Mouse (Mus musculus): Measurements from ENCODE around the gene Rom1. TPM values are rescaled to one million over a fixed set of nuclear protein-coding genes. Genes with fewer than 3 reads are reported as not detected.

Gene Rom1
- polyA plus RNA-seq, 1 experiment from 2014 or later, result 1.6 TPM

- H3K27me3 ChIP-seq, result no peaks in the 10 kb centered on the region
- no peak overlapping the region for H3K27ac ChIP-seq
- peak overlapping the region; percentile 98 for H3K9ac ChIP-seq
- peaks cover 40% of the 10 kb centered on the region for H3K4me1 ChIP-seq (replicated peaks)
- peaks cover 24% of the 10 kb centered on the region for H3K36me3 ChIP-seq
- ATAC-seq (ENCODE audit: low FRiP score), result 0 out of 2 replicates have a peak, but pooled peaks have one; percentile 1
- WGBS, result 83% methylated on average over 15 of the region's 15 CpGs
- no peaks in the 10 kb centered on the region for H3K9me3 ChIP-seq
- peak overlapping the region; percentile 74 for H3K4me2 ChIP-seq
- no peak overlapping the region; the same call in 1 of the 2 replicates for H3K4me3 ChIP-seq
These were observed 11.5 kb upstream of the Rom1 start for GRCm38 (mm10) chr19:8940526-8941133.

- Histone ChIP-seq H3K36me3 (peaks cover 18% of the 10 kb centered on the region), H3K9me3 (no peaks in the 10 kb centered on the region), H3K27me3 (no peaks in the 10 kb centered on the region), H3K4me2 (no peak overlapping the region), H3K4me1 (replicated peaks) (peaks cover 9% of the 10 kb centered on the region), H3K9ac (no peak overlapping the region), H3K27ac (no peak overlapping the region), H3K4me3 (no peak overlapping the region)
- ATAC-seq (ENCODE audit: low FRiP score), result no peak
- 84% methylated on average over 2 of the region's 2 CpGs for WGBS
These were observed 7.6 kb upstream of the Rom1 start for GRCm38 (mm10) chr19:8936736-8937135.

DNA sequence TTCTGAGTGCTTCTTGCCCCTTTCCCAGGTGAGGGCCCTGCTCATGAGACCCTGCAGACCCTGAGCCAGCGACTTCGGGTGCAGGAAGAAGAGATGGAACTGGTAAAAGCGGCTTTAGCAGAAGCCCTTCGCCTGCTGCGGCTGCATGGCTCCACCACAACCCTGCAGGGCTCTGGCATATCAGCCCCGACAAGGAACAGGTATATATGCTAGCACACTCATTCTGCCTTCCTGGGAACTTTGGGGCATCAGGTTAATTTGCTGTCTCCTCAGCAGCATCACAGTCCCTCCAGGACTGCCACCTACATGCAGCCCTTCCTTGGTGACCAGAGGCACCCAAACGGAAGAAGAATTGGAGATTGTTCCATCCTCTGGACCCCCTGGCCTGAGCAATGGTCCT, 1.6 kb upstream of the Rom1 start:
- no peak for ATAC-seq (ENCODE audit: low FRiP score)
- H3K27me3 ChIP-seq, result peaks cover 6% of the 10 kb centered on the region; the same call in 1 of the 2 replicates
- peak overlapping the region; percentile 71 for H3K4me2 ChIP-seq
- 91% methylated on average over 7 of the region's 7 CpGs for WGBS
- H3K9me3 ChIP-seq, result no peaks in the 10 kb centered on the region
- peaks cover 38% of the 10 kb centered on the region for H3K36me3 ChIP-seq
- peak overlapping the region; percentile 35; the same call in 1 of the 2 replicates for H3K9ac ChIP-seq
- peaks cover 24% of the 10 kb centered on the region for H3K4me1 ChIP-seq (replicated peaks)
- H3K4me3 ChIP-seq, result 0 out of 2 replicates have a peak overlapping the region, but pooled peaks have one; percentile 54
- no peak overlapping the region for H3K27ac ChIP-seq

DNA sequence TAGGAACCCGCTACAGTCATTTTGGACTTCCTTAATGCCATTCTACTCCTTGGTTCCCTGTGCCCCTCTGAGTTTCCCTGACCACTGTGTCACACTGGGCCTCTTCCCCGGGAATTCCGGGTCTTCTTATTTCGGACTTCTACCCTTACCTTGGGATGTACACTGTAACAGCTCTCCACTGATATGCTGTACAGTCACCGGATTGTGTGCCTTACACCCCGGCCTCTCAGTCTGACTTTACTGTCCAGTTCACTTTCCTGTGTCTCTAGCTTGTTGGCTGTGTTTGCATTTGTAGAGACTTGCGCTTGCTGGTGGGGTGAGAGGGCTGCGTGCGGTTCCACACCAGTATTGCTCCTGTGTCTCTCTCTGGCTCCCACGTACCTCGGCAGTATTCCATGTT, 961 bp upstream of the Rom1 start:
- H3K9ac ChIP-seq, result peak overlapping the region; percentile 77
- H3K27me3 ChIP-seq, result peaks cover 6% of the 10 kb centered on the region; the same call in 1 of the 2 replicates
- H3K4me3 ChIP-seq, result peak overlapping the region; percentile 54
- 16% methylated on average over 11 of the region's 11 CpGs for WGBS
- ATAC-seq (ENCODE audit: low FRiP score), result 0 out of 2 replicates have a peak, but pooled peaks have one; percentile 9
- H3K27ac ChIP-seq, result no peak overlapping the region
- peaks cover 24% of the 10 kb centered on the region for H3K4me1 ChIP-seq (replicated peaks)
- peak overlapping the region; percentile 71 for H3K4me2 ChIP-seq
- H3K9me3 ChIP-seq, result no peaks in the 10 kb centered on the region
- H3K36me3 ChIP-seq, result peaks cover 44% of the 10 kb centered on the region

DNA sequence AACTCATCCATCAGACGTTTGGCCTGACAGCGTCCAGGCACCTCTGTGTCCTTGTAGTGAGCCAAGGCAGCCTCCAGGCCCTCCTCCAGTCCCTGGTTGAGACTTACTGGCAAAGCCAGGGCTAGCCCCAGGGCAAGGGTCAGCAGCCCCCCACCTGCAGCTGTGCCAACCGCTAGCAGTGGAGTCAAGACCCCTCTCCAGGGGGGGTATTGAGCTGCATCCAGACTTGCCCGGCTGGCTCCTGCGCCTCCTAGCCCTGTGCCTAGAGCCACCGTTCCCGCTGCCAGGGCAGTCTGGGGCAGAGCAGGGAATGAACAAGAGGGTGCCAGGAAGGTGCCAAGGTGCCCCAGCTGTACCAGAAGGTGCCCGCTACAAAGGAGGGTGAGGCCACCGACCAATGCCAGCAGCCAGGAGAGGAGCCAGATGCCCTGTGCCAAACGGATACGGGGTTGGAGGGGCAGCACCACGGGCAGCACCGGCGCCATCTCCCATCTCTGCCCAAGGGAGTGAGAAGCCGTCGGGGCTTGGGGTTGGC, 400 bp downstream of the Rom1 start:
- Histone ChIP-seq H3K9ac (peak overlapping the region; percentile 77), H3K4me3 (peak overlapping the region; percentile 54), H3K4me2 (peak overlapping the region; percentile 71), H3K27me3 (peaks cover 6% of the 10 kb centered on the region; the same call in 1 of the 2 replicates), H3K36me3 (peaks cover 40% of the 10 kb centered on the region), H3K9me3 (no peaks in the 10 kb centered on the region), H3K27ac (peak overlapping the region; percentile 35; the same call in 1 of the 2 replicates), H3K4me1 (replicated peaks) (peaks cover 24% of the 10 kb centered on the region)
- 18% methylated on average over 16 of the region's 16 CpGs for WGBS
- peak; percentile 29; the same call in 1 of the 2 replicates for ATAC-seq (ENCODE audit: low FRiP score)

DNA sequence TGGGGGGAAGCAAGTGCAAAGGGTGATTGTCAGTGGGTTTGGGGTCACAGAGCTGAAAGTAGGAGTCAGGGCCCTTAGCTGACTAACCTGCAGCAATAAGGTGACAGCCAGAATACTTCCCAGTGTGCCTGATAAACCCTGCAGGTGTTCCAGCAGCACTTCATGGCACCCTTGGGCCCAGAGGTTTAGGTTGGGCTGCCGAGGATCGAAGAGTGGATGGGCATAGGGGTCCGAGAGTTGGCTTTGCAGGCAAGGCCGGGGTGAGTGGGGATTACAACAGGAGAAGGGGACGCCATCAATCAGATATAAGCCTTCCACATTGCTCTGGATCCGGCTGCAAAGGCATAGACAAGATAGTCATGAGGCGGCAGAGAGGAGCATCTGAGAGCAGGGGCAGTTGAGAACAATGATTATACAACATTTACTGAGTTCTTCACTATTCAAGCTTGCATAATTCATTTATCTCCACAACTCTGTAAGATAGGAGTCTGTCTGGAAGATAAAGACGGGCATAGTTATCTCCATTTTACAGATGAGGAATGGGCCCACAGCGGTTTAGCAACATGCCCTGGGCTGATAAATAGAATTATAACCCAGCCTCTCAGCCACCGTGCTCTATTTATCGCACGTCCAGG, 1.1 kb downstream of the Rom1 start:
- Histone ChIP-seq H3K27ac (no peak overlapping the region), H3K9me3 (no peaks in the 10 kb centered on the region), H3K9ac (no peak overlapping the region), H3K4me2 (no peak overlapping the region), H3K4me1 (replicated peaks) (peaks cover 24% of the 10 kb centered on the region), H3K4me3 (no peak overlapping the region), H3K36me3 (peaks cover 44% of the 10 kb centered on the region), H3K27me3 (peaks cover 6% of the 10 kb centered on the region; the same call in 1 of the 2 replicates)
- 90% methylated on average over 12 of the region's 12 CpGs for WGBS
- ATAC-seq (ENCODE audit: low FRiP score), result no peak

DNA sequence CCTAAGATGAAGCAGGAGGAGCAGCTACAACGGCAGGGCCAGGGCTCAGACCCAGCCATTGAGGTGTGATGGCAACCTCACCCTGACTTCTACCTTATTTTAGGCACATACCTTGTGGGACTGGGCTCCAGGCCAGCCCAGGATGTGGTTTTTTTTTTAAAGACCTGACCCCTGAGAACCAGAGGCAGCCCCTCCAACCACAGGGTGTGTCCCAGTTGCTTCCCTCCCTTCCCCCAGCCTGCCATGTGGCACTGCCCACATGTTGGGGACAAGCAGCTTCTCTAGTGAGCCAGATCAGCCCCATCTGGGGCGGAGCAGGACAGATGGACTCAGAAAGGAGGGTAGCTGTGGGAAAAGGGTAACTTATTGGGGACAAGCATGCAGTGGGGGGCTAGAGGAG, 2.4 kb downstream of the Rom1 start:
- WGBS, result 95% methylated on average over 2 of the region's 2 CpGs

DNA sequence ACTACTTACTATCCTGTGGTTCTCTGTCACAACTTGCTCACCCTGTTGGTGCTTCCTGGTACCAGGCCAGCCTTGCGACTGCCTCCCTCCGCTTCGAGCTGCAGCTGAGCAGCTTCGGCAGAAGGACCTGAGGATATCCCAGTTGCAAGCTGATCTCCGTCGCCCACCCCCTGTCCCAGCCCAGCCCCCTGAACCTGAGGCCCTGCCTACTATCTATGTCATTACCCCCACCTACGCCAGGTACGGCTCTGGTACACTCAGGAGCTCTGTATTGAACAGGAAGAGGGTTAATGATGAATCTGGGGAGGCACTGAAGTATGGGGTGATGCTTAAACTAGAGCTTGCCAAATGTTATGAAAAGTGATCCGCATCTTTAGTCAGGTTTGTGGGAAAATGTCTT, 7.4 kb downstream of the Rom1 start:
- Histone ChIP-seq H3K9ac (peak overlapping the region; percentile 39; the same call in 1 of the 2 replicates), H3K4me3 (peak overlapping the region; percentile 84), H3K9me3 (no peaks in the 10 kb centered on the region), H3K36me3 (peaks cover 30% of the 10 kb centered on the region), H3K4me1 (replicated peaks) (peaks cover 17% of the 10 kb centered on the region), H3K4me2 (peak overlapping the region; percentile 84), H3K27ac (no peak overlapping the region), H3K27me3 (no peaks in the 10 kb centered on the region)
- ATAC-seq (ENCODE audit: low FRiP score), result no peak
- WGBS, result 78% methylated on average over 9 of the region's 9 CpGs

More for the DNA sequence above, 2.4 kb downstream of the Rom1 start:
- Histone ChIP-seq H3K27me3 (peaks cover 6% of the 10 kb centered on the region; the same call in 1 of the 2 replicates), H3K27ac (no peak overlapping the region), H3K4me1 (replicated peaks) (peaks cover 25% of the 10 kb centered on the region), H3K4me2 (no peak overlapping the region), H3K9ac (no peak overlapping the region), H3K9me3 (no peaks in the 10 kb centered on the region), H3K4me3 (no peak overlapping the region), H3K36me3 (peaks cover 44% of the 10 kb centered on the region)
- no peak for ATAC-seq (ENCODE audit: low FRiP score)

GRCm38 (mm10) chr19:8920836-8921291, 8.3 kb downstream of the Rom1 start:
- ATAC-seq (ENCODE audit: low FRiP score), result peak; percentile 3
- peak overlapping the region; percentile 84 for H3K4me3 ChIP-seq
- WGBS, result 3% methylated on average over 6 of the region's 6 CpGs
- H3K27ac ChIP-seq, result peak overlapping the region; percentile 88
- H3K9ac ChIP-seq, result peak overlapping the region; percentile 89
- peak overlapping the region; percentile 84 for H3K4me2 ChIP-seq
- peaks cover 30% of the 10 kb centered on the region for H3K36me3 ChIP-seq
- no peaks in the 10 kb centered on the region for H3K9me3 ChIP-seq
- H3K4me1 ChIP-seq (replicated peaks), result peaks cover 17% of the 10 kb centered on the region
- no peaks in the 10 kb centered on the region for H3K27me3 ChIP-seq

DNA sequence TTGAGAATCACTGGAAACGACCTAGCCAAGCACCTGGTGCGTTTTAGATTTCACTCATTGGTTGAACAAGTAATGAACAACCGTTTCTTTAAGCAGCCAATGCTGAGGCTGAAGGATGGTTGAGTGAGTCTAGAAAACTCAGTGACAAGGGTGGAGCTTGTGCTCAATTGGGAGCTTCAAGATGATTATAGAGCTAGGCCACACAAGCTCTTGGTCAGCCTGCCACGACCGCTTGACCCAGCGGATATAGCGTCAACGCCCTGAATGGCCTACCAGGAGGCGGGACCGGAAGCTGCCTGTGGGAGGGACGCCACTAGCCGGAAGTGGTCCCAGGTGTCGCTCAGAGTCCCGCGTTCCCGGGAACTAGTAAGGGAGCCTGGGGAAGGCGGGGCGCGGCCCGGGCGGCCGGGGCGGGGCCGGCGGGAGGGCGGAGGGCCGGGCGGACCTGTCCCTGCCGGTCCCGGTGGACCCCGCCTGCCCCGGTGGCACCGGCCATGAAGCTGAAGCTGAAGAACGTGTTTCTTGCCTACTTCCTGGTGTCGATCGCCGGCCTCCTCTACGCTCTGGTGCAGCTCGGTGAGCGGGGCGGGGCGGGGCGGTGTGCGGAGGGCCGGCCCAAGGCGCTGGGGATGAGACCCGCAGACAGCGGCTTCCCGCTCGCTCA, 9.0 kb downstream of the Rom1 start, which contains the start of gene B3gat3:
Gene B3gat3 (plus strand): TSS at position 302 of the 664 bp plus-strand sequence.
- peak within 1 kb of the TSS; percentile 84 for H3K4me3 ChIP-seq
- H3K4me2 ChIP-seq, result peak within 1 kb of the TSS; percentile 84
- H3K9ac ChIP-seq, result peak within 1 kb of the TSS; percentile 89
- H3K27ac ChIP-seq, result peak within 1 kb of the TSS; percentile 88
- peaks cover 17% of the 10 kb centered on the region for H3K4me1 ChIP-seq (replicated peaks)
- no peaks in the 10 kb centered on the region for H3K9me3 ChIP-seq
- peaks cover 30% of the 10 kb centered on the region for H3K36me3 ChIP-seq
- no peaks in the 10 kb centered on the region for H3K27me3 ChIP-seq
- WGBS, result 3% methylated on average over 50 of the region's 50 CpGs
- peak; percentile 97 for ATAC-seq (ENCODE audit: low FRiP score)

- Histone ChIP-seq H3K27me3 (no peaks in the 10 kb centered on the region), H3K27ac (peak overlapping the region; percentile 88), H3K4me3 (peak overlapping the region; percentile 84), H3K4me1 (replicated peaks) (peaks cover 17% of the 10 kb centered on the region), H3K9ac (no peak overlapping the region), H3K9me3 (no peaks in the 10 kb centered on the region), H3K4me2 (peak overlapping the region; percentile 84), H3K36me3 (peaks cover 33% of the 10 kb centered on the region)
- WGBS, result 71% methylated on average over 6 of the region's 6 CpGs
- no peak for ATAC-seq (ENCODE audit: low FRiP score)
These were observed 9.5 kb downstream of the Rom1 start for GRCm38 (mm10) chr19:8919684-8920072.

- H3K4me2 ChIP-seq, result no peak overlapping the region
- H3K27me3 ChIP-seq, result no peaks in the 10 kb centered on the region
- H3K4me1 ChIP-seq (replicated peaks), result peaks cover 17% of the 10 kb centered on the region
- H3K9ac ChIP-seq, result no peak overlapping the region
- no peaks in the 10 kb centered on the region for H3K9me3 ChIP-seq
- 98% methylated on average over 3 of the region's 3 CpGs for WGBS
- no peak for ATAC-seq (ENCODE audit: low FRiP score)
- H3K36me3 ChIP-seq, result peaks cover 40% of the 10 kb centered on the region
- no peak overlapping the region for H3K27ac ChIP-seq
- H3K4me3 ChIP-seq, result no peak overlapping the region
These were observed 10.2 kb downstream of the Rom1 start for GRCm38 (mm10) chr19:8919000-8919399.

Data from hindbrain, embryonic 13.5 days (tissue).